Mouse (Mus musculus) forebrain, embryonic 15.5 days (tissue): ENCODE data around the gene Fbxo41. TPM values are rescaled to one million over a fixed set of nuclear protein-coding genes. Genes with fewer than 3 reads are reported as not detected.

ENCODE experiments used
- ATAC-seq: fragments of 200-750 bp; cut with Nextera tagmentation; replicated peaks from 2 replicates; pipeline ENCODE4 v1.8.0; 2017; ENCODE audit warnings: mild to moderate bottlenecking, moderate TSS enrichment, moderate library complexity
- H3K27ac ChIP-seq: fragments of 300-500 bp; sonication (generic); replicated peaks from 2 replicates; pipeline ENCODE4 v1.5.1; 2015; ENCODE audit warnings: mild to moderate bottlenecking, inconsistent platforms
- H3K27me3 ChIP-seq: fragments of 300-500 bp; sonication (generic); 2 replicates; pipeline ENCODE4 v1.6.1; 2015; ENCODE audit warnings: inconsistent platforms
- H3K36me3 ChIP-seq: fragments of 300-500 bp; sonication (generic); 2 replicates; pipeline ENCODE4 v1.6.1; 2015; ENCODE audit warnings: mild to moderate bottlenecking, inconsistent platforms
- H3K4me1 ChIP-seq: fragments of 300-500 bp; sonication (generic); 2 replicates; pipeline ENCODE4 v1.6.1; 2015; ENCODE audit warnings: inconsistent platforms
- H3K4me2 ChIP-seq: fragments of 300-500 bp; sonication (generic); replicated peaks from 2 replicates; pipeline ENCODE4 v1.6.1; 2015; ENCODE audit warnings: mild to moderate bottlenecking, inconsistent platforms
- H3K4me3 ChIP-seq: fragments of 300-500 bp; sonication (generic); 2 replicates; pipeline ENCODE4 v1.5.1; 2015; ENCODE audit warnings: mild to moderate bottlenecking, inconsistent platforms
- H3K9ac ChIP-seq: fragments of 300-500 bp; sonication (generic); replicated peaks from 2 replicates; pipeline ENCODE4 v1.6.1; 2015; ENCODE audit warnings: mild to moderate bottlenecking, inconsistent platforms
- H3K9me3 ChIP-seq: fragments of 300-500 bp; sonication (generic); 2 replicates; pipeline ENCODE4 v1.6.1; 2016; ENCODE audit warnings: inconsistent platforms
- WGBS: fragments of 180-500 bp; shearing (Covaris S2); methylation state at CpG from one replicate; pipeline ENCODE4 v1.1.7; 2015; ENCODE audit warnings: mixed read lengths; 5-methylcytosine and 5-hydroxymethylcytosine counted together
- polyA plus RNA-seq: library from polyadenylated mRNA; unstranded; fragments of >200 nt; fragmentation: Nextera tagmentation; extraction: Ambion mirVana; gene quantifications from 2 replicates; pipeline ENCODE4 v1.2.1, GENCODE M21; 2015

Fbxo41 gene
- polyA plus RNA-seq, 1 experiment from 2014 or later = 7.2 TPM

DNA sequence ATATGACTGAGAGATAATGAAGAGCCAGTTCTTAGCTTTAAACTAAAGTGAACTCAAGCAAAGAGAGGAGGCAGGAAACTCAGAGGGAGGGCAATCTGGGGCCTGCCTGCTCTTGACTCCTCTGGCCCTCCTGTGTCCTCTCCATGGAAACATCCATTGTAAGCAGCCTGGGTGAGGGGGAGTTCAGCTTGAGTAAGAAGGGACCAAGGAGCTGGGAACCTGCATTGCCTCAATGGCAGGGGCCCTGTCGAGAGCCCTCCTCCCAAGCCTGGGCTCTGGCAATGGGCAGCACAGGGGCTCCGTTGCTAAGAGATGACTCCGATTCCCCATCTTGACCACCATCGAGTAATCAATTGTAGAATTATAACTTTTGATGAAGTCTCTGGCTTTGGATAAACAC is 14.3 kb downstream of the Fbxo41 start:
- H3K27me3 ChIP-seq = peaks cover 29% of the 10 kb centered on the region
- H3K4me1 ChIP-seq = peaks cover 14% of the 10 kb centered on the region
- no peak overlapping the region for H3K4me3 ChIP-seq
- H3K36me3 ChIP-seq = no peaks in the 10 kb centered on the region
- no peaks in the 10 kb centered on the region for H3K9me3 ChIP-seq
- H3K9ac ChIP-seq = no peak overlapping the region
- WGBS = 27% methylated on average over 4 of the region's 4 CpGs
- no peak for ATAC-seq
- H3K27ac ChIP-seq = no peak overlapping the region
- no peak overlapping the region for H3K4me2 ChIP-seq

DNA sequence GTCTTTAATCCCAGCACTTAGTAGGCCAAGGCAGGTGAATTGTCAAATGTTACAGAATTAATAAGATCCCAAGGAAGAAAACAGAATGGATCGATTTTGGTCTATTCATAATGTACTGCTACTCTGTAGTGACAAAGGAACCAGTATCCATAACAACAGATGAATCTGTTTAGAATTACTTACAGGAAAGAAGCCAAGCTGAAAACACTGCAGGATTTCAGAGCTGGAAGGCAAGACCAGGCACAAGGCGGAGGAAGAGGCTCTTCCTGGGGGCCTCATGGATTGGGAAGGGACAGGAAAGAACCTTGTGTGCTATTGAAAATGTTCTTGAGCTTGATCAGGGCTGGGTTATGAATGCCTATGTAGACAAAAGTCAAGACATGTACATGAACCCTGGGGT is 17.1 kb downstream of the Fbxo41 start:
- WGBS = 67% methylated on average over 2 of the region's 2 CpGs
- no peak overlapping the region for H3K9ac ChIP-seq
- H3K4me2 ChIP-seq = no peak overlapping the region
- peaks cover 34% of the 10 kb centered on the region for H3K27me3 ChIP-seq
- H3K36me3 ChIP-seq = no peaks in the 10 kb centered on the region
- H3K27ac ChIP-seq = no peak overlapping the region
- H3K4me1 ChIP-seq = peaks cover 14% of the 10 kb centered on the region
- no peak overlapping the region for H3K4me3 ChIP-seq
- ATAC-seq = no peak
- H3K9me3 ChIP-seq = no peaks in the 10 kb centered on the region

DNA sequence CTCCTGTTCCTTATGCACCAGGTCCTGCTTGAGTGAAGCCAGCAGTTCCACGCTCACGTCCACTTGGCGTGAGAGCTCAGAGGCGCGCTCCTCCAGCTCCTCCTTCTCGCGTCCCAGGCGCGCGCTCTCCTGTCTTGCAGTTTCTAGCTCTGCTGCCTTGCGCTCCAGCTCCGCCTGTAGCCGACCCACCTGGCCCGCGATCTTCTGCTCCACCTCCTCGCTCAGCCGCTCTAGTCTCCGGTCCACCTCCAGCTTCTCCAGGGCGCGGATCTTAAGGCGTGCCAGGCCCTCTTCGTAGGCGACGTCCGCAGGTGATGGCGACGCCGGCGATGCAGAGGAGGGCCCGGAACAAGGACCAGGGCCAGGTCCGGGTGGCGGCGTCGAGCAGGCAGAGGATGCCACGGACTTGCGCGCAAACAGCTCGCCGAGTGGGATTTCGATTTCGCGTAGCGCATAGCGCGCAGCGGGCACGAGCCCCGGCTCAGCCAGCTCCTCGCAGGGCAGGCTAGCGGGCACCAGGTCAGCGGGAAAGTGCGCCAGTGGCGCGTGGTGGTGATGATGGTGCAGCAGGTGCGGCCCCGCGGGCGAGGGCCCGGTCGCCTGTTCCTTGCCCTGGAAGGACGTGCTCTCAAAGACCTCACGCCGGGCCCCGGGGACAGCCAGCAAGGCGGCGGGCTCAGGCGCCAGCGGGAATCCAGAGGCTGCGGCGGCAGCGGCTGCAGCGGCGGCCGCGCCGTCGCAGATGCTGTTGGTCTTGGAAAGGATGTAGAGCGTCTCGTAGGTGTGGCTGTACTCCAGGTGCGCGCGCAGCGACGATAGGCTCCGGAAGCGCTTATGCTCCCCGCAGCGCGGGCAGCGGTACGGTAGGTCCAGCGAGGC is 18.7 kb downstream of the Fbxo41 start:
- Histone ChIP-seq H3K9ac (0 out of 2 replicates have a peak overlapping the region, but pooled peaks have one; percentile 5), H3K27me3 (peaks cover 34% of the 10 kb centered on the region), H3K4me1 (peaks cover 14% of the 10 kb centered on the region), H3K9me3 (no peaks in the 10 kb centered on the region), H3K27ac (no peak overlapping the region), H3K4me3 (peak overlapping the region; percentile 38), H3K36me3 (no peaks in the 10 kb centered on the region), H3K4me2 (peak overlapping the region; percentile 53)
- ATAC-seq = 0 out of 2 replicates have a peak, but pooled peaks have one; percentile 23
- WGBS = 4% methylated on average over 91 of the region's 92 CpGs

DNA sequence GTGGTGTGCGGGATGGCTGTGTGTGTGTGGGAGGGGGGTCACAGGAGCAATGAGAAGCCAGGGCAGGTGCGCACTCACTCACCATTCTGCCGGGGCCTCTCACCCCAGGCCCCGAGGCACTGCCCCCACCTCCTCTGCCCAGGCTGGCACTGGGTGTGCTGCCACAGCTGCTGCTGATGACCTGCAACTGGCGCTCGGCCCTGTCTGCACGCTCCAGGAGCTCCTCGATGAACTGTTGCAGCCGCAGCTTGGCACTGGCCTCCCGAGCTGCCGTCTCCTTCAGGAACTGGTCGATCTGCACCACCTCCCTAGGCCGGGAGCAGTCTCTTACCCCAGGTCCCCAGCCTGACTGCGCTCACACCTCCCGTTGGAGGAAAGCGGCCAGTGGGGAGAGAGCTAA is 22.1 kb downstream of the Fbxo41 start:
- Histone ChIP-seq H3K4me1 (peaks cover 14% of the 10 kb centered on the region), H3K9me3 (no peaks in the 10 kb centered on the region), H3K4me3 (no peak overlapping the region), H3K27ac (no peak overlapping the region), H3K4me2 (no peak overlapping the region), H3K9ac (no peak overlapping the region), H3K27me3 (peaks cover 27% of the 10 kb centered on the region), H3K36me3 (0 out of 2 replicates have a peak, but pooled peaks cover 3% of the 10 kb centered on the region)
- WGBS = 67% methylated on average over 16 of the region's 16 CpGs
- ATAC-seq = no peak

DNA sequence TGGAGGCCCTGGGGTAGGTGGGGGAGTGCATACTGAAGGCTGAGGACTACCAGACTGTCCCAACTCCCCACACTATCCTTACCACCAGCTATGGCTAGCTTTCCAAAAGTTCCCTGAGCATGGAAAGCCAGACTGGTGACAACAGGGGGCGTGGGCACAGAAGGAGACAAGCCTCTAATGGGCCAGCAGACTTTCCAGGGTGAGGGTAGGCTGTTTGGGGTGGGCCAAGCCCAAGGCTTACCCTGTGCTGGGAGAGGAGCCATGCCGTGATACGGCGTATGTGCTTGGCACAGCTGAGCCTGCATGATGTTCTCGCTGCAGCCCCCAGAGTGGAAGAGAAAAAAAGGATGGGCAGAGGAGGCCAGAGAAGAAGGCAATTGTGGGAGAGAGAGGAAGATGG is 22.8 kb downstream of the Fbxo41 start:
- no peak overlapping the region for H3K4me3 ChIP-seq
- no peak; the same call in 1 of the 2 replicates for ATAC-seq
- no peak overlapping the region for H3K4me2 ChIP-seq
- no peaks in the 10 kb centered on the region for H3K9me3 ChIP-seq
- peaks cover 14% of the 10 kb centered on the region for H3K4me1 ChIP-seq
- H3K9ac ChIP-seq = no peak overlapping the region
- peaks cover 20% of the 10 kb centered on the region for H3K27me3 ChIP-seq
- H3K36me3 ChIP-seq = peaks cover 3% of the 10 kb centered on the region; the same call in 1 of the 2 replicates
- WGBS = 79% methylated on average over 5 of the region's 5 CpGs
- H3K27ac ChIP-seq = no peak overlapping the region

DNA sequence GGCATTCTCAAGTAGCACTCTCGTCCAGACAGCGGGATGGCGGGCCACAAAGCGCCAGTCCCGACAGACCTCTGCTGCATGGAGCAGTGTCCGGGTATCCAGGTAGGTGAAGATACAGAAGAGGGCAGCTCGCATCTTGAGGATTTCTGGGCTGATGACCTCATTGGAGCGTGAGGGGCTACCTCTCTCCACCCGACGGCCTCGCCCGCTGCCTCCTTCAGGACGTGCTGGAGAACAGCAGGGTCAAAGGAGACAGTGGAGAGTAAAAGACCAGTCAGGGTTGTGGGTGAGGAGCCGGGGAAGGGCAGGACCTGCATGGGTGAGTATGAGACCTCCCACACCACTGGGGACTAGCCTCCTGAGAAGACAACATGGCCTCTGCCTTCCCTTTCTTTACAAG is 24.4 kb downstream of the Fbxo41 start:
- Histone ChIP-seq H3K4me1 (no peaks in the 10 kb centered on the region), H3K9ac (no peak overlapping the region), H3K36me3 (peaks cover 6% of the 10 kb centered on the region; the same call in 1 of the 2 replicates), H3K9me3 (no peaks in the 10 kb centered on the region), H3K27me3 (peaks cover 5% of the 10 kb centered on the region; the same call in 1 of the 2 replicates), H3K4me2 (no peak overlapping the region), H3K27ac (no peak overlapping the region), H3K4me3 (no peak overlapping the region)
- no peak for ATAC-seq
- WGBS = 51% methylated on average over 14 of the region's 14 CpGs

DNA sequence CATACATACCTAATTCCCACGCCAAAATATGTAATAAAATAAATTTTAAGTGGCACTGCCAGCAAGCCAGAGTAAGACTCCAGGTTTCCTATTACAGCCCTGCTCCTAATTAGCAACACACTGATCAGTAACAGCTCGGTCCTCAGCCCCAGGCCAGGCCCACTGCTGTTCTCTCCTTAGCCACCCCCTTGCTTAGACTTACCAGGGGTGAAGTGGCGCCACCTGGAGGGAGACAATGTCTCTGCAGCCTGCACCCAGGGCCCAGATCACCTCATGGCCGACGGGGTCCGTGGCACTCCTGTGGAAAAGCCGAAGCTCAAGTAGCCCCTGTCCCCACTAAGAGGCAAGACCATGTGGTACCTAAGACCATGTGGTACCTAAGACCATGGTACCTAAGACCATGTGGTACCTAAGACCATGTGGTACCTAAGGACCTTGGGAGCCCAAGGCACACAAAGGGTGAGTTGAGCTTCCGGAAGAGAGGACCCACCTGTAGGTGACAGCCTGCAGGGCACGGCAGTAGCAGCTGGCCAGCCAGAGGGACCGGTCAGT is 25.4 kb downstream of the Fbxo41 start:
- WGBS = 38% methylated on average over 10 of the region's 10 CpGs
- H3K4me1 ChIP-seq = no peaks in the 10 kb centered on the region
- H3K4me2 ChIP-seq = no peak overlapping the region
- no peak overlapping the region for H3K27ac ChIP-seq
- no peak overlapping the region for H3K4me3 ChIP-seq
- H3K9ac ChIP-seq = no peak overlapping the region
- no peaks in the 10 kb centered on the region for H3K9me3 ChIP-seq
- ATAC-seq = no peak
- H3K27me3 ChIP-seq = no peaks in the 10 kb centered on the region
- peaks cover 6% of the 10 kb centered on the region; the same call in 1 of the 2 replicates for H3K36me3 ChIP-seq

DNA sequence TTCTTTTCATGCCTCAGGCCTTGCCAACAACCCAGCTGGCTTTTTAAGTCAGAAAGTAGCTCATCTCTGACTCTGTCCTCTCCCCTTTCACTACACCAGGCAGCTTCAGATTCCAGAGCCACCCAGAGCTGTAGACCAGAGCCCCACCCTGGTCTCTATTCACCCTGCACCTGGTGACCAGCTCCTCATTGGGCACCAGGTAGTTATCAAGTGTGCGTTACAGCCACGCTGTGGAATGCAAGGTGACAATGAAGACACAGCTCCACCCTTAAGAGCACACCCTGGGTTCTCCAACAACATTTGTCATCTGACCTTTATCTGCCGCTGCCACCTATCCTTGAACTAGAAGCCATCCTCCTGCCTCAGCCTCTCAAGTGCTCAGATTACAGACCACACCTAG is 27.2 kb downstream of the Fbxo41 start:
- WGBS = 86% methylated on average over 3 of the region's 3 CpGs
- ATAC-seq = no peak
- Histone ChIP-seq H3K4me2 (no peak overlapping the region), H3K9me3 (no peaks in the 10 kb centered on the region), H3K4me3 (no peak overlapping the region), H3K27ac (no peak overlapping the region), H3K9ac (no peak overlapping the region), H3K4me1 (no peaks in the 10 kb centered on the region), H3K36me3 (peaks cover 6% of the 10 kb centered on the region; the same call in 1 of the 2 replicates), H3K27me3 (no peaks in the 10 kb centered on the region)

DNA sequence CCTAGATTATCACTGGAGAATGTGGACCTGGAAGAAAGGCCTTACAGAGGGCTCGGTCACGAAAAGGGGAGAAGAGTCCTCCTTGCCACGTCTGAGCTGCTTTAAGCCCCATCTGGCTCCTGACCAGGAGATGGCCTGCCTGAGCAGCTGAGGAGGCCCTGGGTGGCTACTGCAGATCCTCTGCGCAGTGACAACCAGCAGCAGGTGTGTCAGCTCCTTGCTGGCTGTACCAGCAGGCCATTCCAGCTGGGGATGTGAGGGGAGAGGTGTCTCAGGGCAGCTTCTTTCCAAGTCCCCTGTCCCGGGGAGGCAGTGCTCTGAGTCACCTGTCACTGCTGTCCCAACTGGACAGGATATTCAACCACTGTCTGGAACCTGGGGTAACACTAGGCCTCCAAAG is 30.3 kb downstream of the Fbxo41 start:
- Histone ChIP-seq H3K4me1 (no peaks in the 10 kb centered on the region), H3K27me3 (no peaks in the 10 kb centered on the region), H3K36me3 (peaks cover 24% of the 10 kb centered on the region), H3K9me3 (no peaks in the 10 kb centered on the region), H3K9ac (no peak overlapping the region), H3K4me3 (no peak overlapping the region), H3K27ac (no peak overlapping the region), H3K4me2 (no peak overlapping the region)
- no peak for ATAC-seq
- WGBS = 54% methylated on average over 5 of the region's 5 CpGs

DNA sequence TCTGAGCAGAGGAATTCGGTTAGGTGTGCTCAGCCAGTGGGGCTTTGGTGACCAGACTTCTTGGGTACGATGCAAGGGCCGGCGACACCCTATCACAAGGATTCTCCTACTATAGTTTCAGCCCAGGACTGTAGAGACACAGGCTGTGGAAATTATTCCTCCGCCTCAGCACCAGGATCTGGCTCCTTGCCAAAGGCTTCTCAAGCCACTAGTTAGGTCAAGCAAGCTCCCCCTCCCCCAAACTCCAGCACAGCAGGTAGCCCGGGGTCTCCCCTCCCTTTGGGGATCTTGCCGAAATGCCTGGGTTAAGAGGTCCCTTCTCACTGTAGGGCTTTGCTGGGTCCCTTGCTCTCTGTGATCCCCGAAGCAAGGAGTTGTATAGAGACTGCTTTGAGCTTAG is 30.8 kb downstream of the Fbxo41 start:
- H3K4me3 ChIP-seq = no peak overlapping the region
- no peak for ATAC-seq
- H3K4me2 ChIP-seq = no peak overlapping the region
- H3K9ac ChIP-seq = no peak overlapping the region
- peaks cover 29% of the 10 kb centered on the region for H3K36me3 ChIP-seq
- H3K4me1 ChIP-seq = no peaks in the 10 kb centered on the region
- no peaks in the 10 kb centered on the region for H3K9me3 ChIP-seq
- H3K27me3 ChIP-seq = no peaks in the 10 kb centered on the region
- no peak overlapping the region for H3K27ac ChIP-seq
- WGBS = 53% methylated on average over 8 of the region's 8 CpGs

DNA sequence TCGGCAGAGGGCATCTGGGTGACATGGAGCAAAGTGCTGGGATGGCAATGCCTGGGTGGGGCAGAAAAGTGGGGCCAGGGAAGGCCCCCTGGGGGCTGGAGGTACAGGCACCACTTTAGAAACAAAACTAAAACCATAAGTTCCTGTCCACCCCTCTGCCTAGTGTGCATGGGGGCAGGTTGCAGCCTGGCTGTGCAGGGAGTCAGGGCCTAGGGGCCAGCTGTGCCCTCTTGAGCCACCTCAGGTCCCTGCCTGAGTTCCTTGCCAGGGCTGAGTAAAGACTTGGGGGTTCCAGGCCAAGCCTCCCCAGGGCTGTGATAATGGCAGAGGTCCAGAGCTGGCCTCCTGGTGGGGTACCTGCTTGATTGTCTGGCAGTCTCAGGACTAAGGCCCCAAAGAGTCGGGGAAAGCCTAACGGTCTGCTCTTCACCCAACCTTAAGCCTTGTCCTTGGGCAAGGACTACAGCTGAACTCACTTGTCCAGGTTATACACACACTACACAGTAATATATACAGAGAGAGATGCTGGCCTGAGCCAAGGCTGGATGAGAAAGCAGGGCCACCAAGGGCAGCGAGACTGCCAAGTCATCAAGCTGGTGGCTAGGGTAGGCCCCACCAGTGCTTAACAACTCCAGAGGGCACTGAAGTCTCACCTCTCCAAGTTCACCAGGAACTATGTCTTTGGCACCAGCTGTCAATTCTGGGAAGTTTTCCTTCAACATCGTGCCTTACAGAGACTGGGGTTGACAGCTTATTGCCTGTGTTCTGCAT is 32.9 kb downstream of the Fbxo41 start:
- no peak overlapping the region for H3K4me3 ChIP-seq
- H3K27me3 ChIP-seq = no peaks in the 10 kb centered on the region
- H3K9me3 ChIP-seq = no peaks in the 10 kb centered on the region
- no peaks in the 10 kb centered on the region for H3K4me1 ChIP-seq
- no peak overlapping the region for H3K9ac ChIP-seq
- 72% methylated on average over 5 of the region's 5 CpGs for WGBS
- peaks cover 49% of the 10 kb centered on the region for H3K36me3 ChIP-seq
- H3K27ac ChIP-seq = no peak overlapping the region
- 0 out of 2 replicates have a peak, but pooled peaks have one; percentile 23 for ATAC-seq
- no peak overlapping the region for H3K4me2 ChIP-seq

DNA sequence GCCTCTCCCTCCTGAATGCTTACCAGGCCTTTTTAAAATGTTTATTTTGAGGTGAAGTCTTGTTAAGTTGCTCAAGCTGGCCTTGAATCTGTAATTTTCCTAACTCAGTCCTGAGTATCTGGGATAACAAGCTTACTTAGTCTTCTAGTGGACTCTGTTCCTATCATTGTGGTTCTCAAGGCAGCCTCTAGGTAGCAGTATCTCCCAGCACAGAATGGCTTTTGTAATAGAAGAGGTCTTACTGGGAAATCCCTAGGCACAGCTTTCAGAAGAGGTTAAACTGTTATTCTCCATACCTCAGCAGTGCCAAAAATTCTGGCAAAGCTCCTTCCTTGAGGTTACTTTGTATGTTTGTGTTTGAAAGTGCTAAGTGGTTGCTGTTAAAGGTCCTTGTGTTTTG is 37.4 kb downstream of the Fbxo41 start:
- no peak overlapping the region for H3K4me3 ChIP-seq
- no peak for ATAC-seq
- H3K27ac ChIP-seq = no peak overlapping the region

More for the DNA sequence above, 37.4 kb downstream of the Fbxo41 start:
- Histone ChIP-seq H3K36me3 (peaks cover 90% of the 10 kb centered on the region), H3K27me3 (no peaks in the 10 kb centered on the region), H3K4me1 (no peaks in the 10 kb centered on the region), H3K9ac (no peak overlapping the region), H3K9me3 (no peaks in the 10 kb centered on the region), H3K4me2 (no peak overlapping the region)
